Mouse (Mus musculus) embryonic facial prominence, embryonic 13.5 days (tissue): ENCODE results near the gene Chrnb4. TPM values are rescaled to one million over a fixed set of nuclear protein-coding genes. Genes with fewer than 3 reads are reported as not detected.

Experiments used
- ATAC-seq: fragments of 200-750 bp; cut with Nextera tagmentation; 2 replicates; pipeline ENCODE4 v1.8.0; 2017; ENCODE audit warnings: low read depth; ENCODE audit not compliant: insufficient number of reproducible peaks, insufficient read depth, low FRiP score, low TSS enrichment
- H3K27ac ChIP-seq: fragments of 300-500 bp; sonication (generic); 2 replicates; pipeline ENCODE4 v1.5.1; 2015; ENCODE audit warnings: moderate library complexity, mild to moderate bottlenecking, inconsistent platforms
- H3K27me3 ChIP-seq: fragments of 300-500 bp; sonication (generic); 2 replicates; pipeline ENCODE4 v1.6.1; 2015; ENCODE audit warnings: mild to moderate bottlenecking, inconsistent platforms
- H3K36me3 ChIP-seq: fragments of 300-500 bp; sonication (generic); 2 replicates; pipeline ENCODE4 v1.6.1; 2015; ENCODE audit warnings: mild to moderate bottlenecking, inconsistent platforms
- H3K4me1 ChIP-seq: fragments of 300-500 bp; sonication (generic); 2 replicates; pipeline ENCODE4 v1.6.1; 2015; ENCODE audit warnings: inconsistent platforms
- H3K4me2 ChIP-seq: fragments of 300-500 bp; sonication (generic); 2 replicates; pipeline ENCODE4 v1.6.1; 2015; ENCODE audit warnings: moderate library complexity, mild to moderate bottlenecking, inconsistent platforms
- H3K4me3 ChIP-seq: fragments of 300-500 bp; sonication (generic); 2 replicates; pipeline ENCODE4 v1.5.1; 2015; ENCODE audit warnings: mild to moderate bottlenecking, inconsistent platforms
- H3K9ac ChIP-seq: fragments of 300-500 bp; sonication (generic); 2 replicates; pipeline ENCODE4 v1.6.1; 2015; ENCODE audit warnings: mild to moderate bottlenecking, inconsistent platforms
- H3K9me3 ChIP-seq: fragments of 300-500 bp; sonication (generic); 2 replicates; pipeline ENCODE4 v1.6.1; 2016; ENCODE audit warnings: inconsistent platforms
- WGBS: fragments of 180-500 bp; shearing (Covaris S2); methylation state at CpG from one replicate; pipeline ENCODE4 v1.1.7; 2015; ENCODE audit warnings: mixed read lengths; 5-methylcytosine and 5-hydroxymethylcytosine counted together
- polyA plus RNA-seq: library from polyadenylated mRNA; unstranded; fragments of >200 nt; fragmentation: Nextera tagmentation; extraction: Ambion mirVana; gene quantifications from 2 replicates; pipeline ENCODE4 v1.2.1, GENCODE M21; 2015

Chrnb4 gene
- polyA plus RNA-seq, 1 experiment from 2014 or later: 0.28 TPM

- Histone ChIP-seq H3K9ac (0 out of 2 replicates have a peak overlapping the region, but pooled peaks have one; percentile 11), H3K27me3 (peaks cover 5% of the 10 kb centered on the region; the same call in 1 of the 2 replicates), H3K9me3 (no peaks in the 10 kb centered on the region), H3K27ac (no peak overlapping the region), H3K4me3 (no peak overlapping the region), H3K4me1 (peaks cover 12% of the 10 kb centered on the region), H3K4me2 (no peak overlapping the region), H3K36me3 (no peaks in the 10 kb centered on the region)
- 2% methylated on average over 3 of the region's 3 CpGs for WGBS
- no peak for ATAC-seq
Measured at GRCm38 (mm10) chr9:55046764-55047163, 1.8 kb downstream of the Chrnb4 start.

DNA sequence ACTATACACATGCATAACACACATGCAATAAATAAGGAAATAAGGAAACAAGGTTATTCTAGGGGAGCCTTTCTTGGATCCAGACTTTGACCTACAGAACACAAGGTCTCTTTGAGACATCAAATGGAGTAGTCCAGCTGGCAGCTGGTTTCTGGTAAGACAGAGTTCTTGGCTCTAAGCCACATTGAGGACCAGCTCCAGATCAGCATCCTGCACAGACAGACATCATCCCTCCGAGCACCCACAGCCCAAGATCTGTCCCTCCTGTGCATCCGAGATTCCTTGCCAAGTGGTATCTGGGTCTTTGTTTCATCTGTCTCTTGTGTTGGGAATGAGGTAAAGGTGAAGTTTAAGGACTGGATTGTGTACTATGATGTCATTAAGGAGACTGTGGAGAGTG, 3.6 kb downstream of the Chrnb4 start:
- H3K4me2 ChIP-seq: no peak overlapping the region
- H3K4me1 ChIP-seq: peaks cover 12% of the 10 kb centered on the region
- H3K4me3 ChIP-seq: no peak overlapping the region
- WGBS: 71% methylated on average over 2 of the region's 2 CpGs
- H3K36me3 ChIP-seq: no peaks in the 10 kb centered on the region
- H3K27ac ChIP-seq: no peak overlapping the region
- no peak overlapping the region for H3K9ac ChIP-seq
- H3K9me3 ChIP-seq: no peaks in the 10 kb centered on the region
- peaks cover 5% of the 10 kb centered on the region; the same call in 1 of the 2 replicates for H3K27me3 ChIP-seq
- no peak for ATAC-seq

GRCm38 (mm10) chr9:55043688-55044087, 4.9 kb downstream of the Chrnb4 start:
- H3K4me3 ChIP-seq: no peak overlapping the region
- ATAC-seq: no peak

GRCm38 (mm10) chr9:55041389-55041788, 7.2 kb downstream of the Chrnb4 start:
- Histone ChIP-seq H3K9me3 (no peaks in the 10 kb centered on the region), H3K27ac (no peak overlapping the region), H3K4me3 (no peak overlapping the region), H3K9ac (no peak overlapping the region), H3K27me3 (peaks cover 5% of the 10 kb centered on the region; the same call in 1 of the 2 replicates), H3K36me3 (no peaks in the 10 kb centered on the region), H3K4me1 (no peaks in the 10 kb centered on the region), H3K4me2 (no peak overlapping the region)
- ATAC-seq: no peak
- 51% methylated on average over 2 of the region's 2 CpGs for WGBS

More at GRCm38 (mm10) chr9:55043688-55044087, 4.9 kb downstream of the Chrnb4 start:
- no peaks in the 10 kb centered on the region for H3K36me3 ChIP-seq
- H3K4me2 ChIP-seq: 0 out of 2 replicates have a peak overlapping the region, but pooled peaks have one; percentile 18
- no peak overlapping the region for H3K9ac ChIP-seq
- no peaks in the 10 kb centered on the region for H3K9me3 ChIP-seq
- H3K4me1 ChIP-seq: peaks cover 9% of the 10 kb centered on the region
- no peak overlapping the region for H3K27ac ChIP-seq
- H3K27me3 ChIP-seq: peaks cover 5% of the 10 kb centered on the region; the same call in 1 of the 2 replicates
- 15% methylated on average over 8 of the region's 8 CpGs for WGBS

GRCm38 (mm10) chr9:55039983-55040382, 8.6 kb downstream of the Chrnb4 start:
- H3K9ac ChIP-seq: no peak overlapping the region

DNA sequence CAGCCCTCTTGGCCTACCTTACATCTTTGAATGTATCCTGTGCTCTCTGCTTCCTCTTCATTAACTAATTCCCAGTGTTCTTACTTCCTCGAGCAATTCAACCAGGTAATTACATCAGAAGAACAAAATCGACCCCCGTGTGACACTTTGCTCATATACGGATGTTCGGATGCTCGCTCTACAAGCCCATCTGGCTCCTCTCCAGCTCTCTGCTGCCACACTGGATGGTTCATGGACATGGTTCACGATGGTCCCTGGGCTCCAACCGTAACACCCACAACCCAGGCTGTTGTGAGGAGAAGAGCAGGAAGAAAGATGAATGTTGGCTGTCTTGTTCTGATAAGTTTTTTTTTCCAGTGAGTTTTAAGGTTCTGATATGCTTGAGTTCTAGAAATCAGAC, 9.6 kb downstream of the Chrnb4 start:
- Histone ChIP-seq H3K36me3 (no peaks in the 10 kb centered on the region), H3K9ac (no peak overlapping the region), H3K9me3 (no peaks in the 10 kb centered on the region), H3K27me3 (no peaks in the 10 kb centered on the region), H3K27ac (no peak overlapping the region), H3K4me1 (no peaks in the 10 kb centered on the region), H3K4me3 (no peak overlapping the region), H3K4me2 (no peak overlapping the region)
- WGBS: 71% methylated on average over 8 of the region's 8 CpGs
- ATAC-seq: no peak

More at GRCm38 (mm10) chr9:55039983-55040382, 8.6 kb downstream of the Chrnb4 start:
- H3K4me1 ChIP-seq: no peaks in the 10 kb centered on the region
- no peak for ATAC-seq
- H3K27me3 ChIP-seq: no peaks in the 10 kb centered on the region
- no peak overlapping the region for H3K4me3 ChIP-seq
- H3K9me3 ChIP-seq: no peaks in the 10 kb centered on the region
- H3K36me3 ChIP-seq: no peaks in the 10 kb centered on the region
- H3K27ac ChIP-seq: no peak overlapping the region
- whole genome bisulfite sequencing: 70% methylated on average over 5 of the region's 5 CpGs
- H3K4me2 ChIP-seq: no peak overlapping the region

- no peak for ATAC-seq
- Histone ChIP-seq H3K27me3 (peaks cover 16% of the 10 kb centered on the region), H3K4me1 (peaks cover under 1% of the 10 kb centered on the region; the same call in 1 of the 2 replicates), H3K9me3 (no peaks in the 10 kb centered on the region), H3K4me3 (no peak overlapping the region), H3K9ac (no peak overlapping the region), H3K4me2 (no peak overlapping the region), H3K27ac (no peak overlapping the region), H3K36me3 (no peaks in the 10 kb centered on the region)
- WGBS: 29% methylated on average over 6 of the region's 6 CpGs
Measured at GRCm38 (mm10) chr9:55031435-55032167, 17.0 kb downstream of the Chrnb4 start.

DNA sequence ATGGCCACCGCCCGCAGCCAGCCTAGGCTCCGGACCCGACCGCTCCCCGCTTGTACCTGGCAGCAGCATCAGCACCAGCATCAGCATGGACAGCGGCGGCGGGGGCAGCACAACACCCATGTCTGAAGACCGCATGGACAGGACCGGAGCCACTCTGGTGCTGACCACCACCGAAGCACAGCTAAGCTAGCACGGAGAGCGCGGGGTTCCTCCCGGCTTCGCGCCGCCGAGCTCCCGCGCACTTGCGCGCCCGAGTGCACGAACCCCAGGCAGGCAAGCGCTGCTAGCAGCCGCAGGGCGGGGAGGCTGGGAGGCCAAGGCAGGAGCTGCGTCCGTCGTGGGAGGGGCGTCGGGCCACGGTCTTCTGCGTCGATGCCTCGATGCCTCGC, 22.3 kb downstream of the Chrnb4 start, which contains the start of gene Chrna3:
Gene Chrna3 (minus strand): TSS at position 288 of the 389 bp plus-strand sequence.
- 0 out of 2 replicates have a peak, but pooled peaks have one; percentile 10 for ATAC-seq

DNA sequence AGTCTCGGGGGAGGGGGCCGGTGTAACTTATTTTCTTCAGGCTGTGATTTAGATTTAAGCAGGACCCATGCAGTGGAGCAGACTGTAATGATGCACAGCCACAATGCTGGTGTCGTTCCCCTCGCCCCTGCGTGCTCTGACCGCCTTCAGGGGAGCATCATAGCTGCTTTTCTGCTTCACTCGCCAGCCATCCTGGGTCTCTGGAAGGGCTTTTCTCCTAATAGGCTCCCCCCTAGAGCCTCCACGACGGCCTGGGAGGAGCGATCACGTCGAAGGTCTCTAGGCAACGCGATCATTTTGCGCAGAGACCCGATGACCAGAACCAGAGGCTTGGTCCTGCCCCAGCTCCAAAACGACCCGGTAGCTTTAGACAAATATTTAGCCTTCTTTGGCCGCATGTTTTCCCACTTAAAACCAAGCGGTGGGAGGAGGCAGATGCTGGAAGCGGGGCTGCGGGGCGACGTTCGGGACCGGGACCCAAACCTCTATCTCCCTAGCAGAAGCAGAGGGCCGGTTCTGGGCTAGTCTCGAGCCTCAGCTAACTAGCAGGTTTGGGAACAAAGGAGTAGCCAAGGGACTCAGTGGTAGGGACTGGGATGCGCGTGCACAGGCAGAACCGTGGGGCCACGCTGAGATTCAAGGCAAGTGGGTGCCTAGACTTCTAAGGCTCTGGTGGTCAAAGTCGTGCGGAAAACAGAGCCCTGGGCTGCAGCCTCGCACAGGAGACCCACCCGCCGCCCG, 22.9 kb downstream of the Chrnb4 start:
- Histone ChIP-seq H3K9ac (peak overlapping the region; percentile 58), H3K36me3 (no peaks in the 10 kb centered on the region), H3K4me1 (peaks cover 14% of the 10 kb centered on the region), H3K9me3 (no peaks in the 10 kb centered on the region), H3K27ac (no peak overlapping the region), H3K27me3 (peaks cover 53% of the 10 kb centered on the region), H3K4me3 (peak overlapping the region; percentile 42), H3K4me2 (peak overlapping the region; percentile 70)
- ATAC-seq: no peak
- WGBS: 9% methylated on average over 38 of the region's 38 CpGs

More for the DNA sequence above, 22.3 kb downstream of the Chrnb4 start, which contains the start of gene Chrna3:
- Histone ChIP-seq H3K4me3 (peak within 1 kb of the TSS; percentile 42), H3K27ac (no peak within 1 kb of the TSS), H3K9ac (peak within 1 kb of the TSS; percentile 58), H3K4me2 (peak within 1 kb of the TSS; percentile 70), H3K9me3 (no peaks in the 10 kb centered on the region), H3K4me1 (peaks cover 14% of the 10 kb centered on the region), H3K36me3 (no peaks in the 10 kb centered on the region), H3K27me3 (peaks cover 49% of the 10 kb centered on the region)
- under 1% methylated on average over 39 of the region's 39 CpGs for WGBS

- no peak for ATAC-seq
Measured at GRCm38 (mm10) chr9:55023902-55024583, 24.5 kb downstream of the Chrnb4 start.

GRCm38 (mm10) chr9:55023326-55023725, 25.3 kb downstream of the Chrnb4 start:
- Histone ChIP-seq H3K4me2 (no peak overlapping the region), H3K27ac (no peak overlapping the region), H3K36me3 (no peaks in the 10 kb centered on the region), H3K9ac (no peak overlapping the region), H3K4me1 (peaks cover 14% of the 10 kb centered on the region), H3K9me3 (no peaks in the 10 kb centered on the region), H3K4me3 (no peak overlapping the region), H3K27me3 (peaks cover 54% of the 10 kb centered on the region)
- ATAC-seq: no peak
- 83% methylated on average over 5 of the region's 5 CpGs for WGBS

More at GRCm38 (mm10) chr9:55023902-55024583, 24.5 kb downstream of the Chrnb4 start:
- H3K9ac ChIP-seq: no peak overlapping the region
- no peak overlapping the region for H3K27ac ChIP-seq
- H3K9me3 ChIP-seq: no peaks in the 10 kb centered on the region
- no peak overlapping the region for H3K4me3 ChIP-seq
- peaks cover 54% of the 10 kb centered on the region for H3K27me3 ChIP-seq
- H3K4me2 ChIP-seq: no peak overlapping the region
- H3K36me3 ChIP-seq: no peaks in the 10 kb centered on the region
- WGBS: 32% methylated on average over 13 of the region's 13 CpGs
- peaks cover 14% of the 10 kb centered on the region for H3K4me1 ChIP-seq
